Mouse (Mus musculus) midbrain, embryonic 13.5 days (tissue): ENCODE results near the gene Zfp365. TPM values are rescaled to one million over a fixed set of nuclear protein-coding genes. Genes with fewer than 3 reads are reported as not detected.

ENCODE experiments used
- ATAC-seq: fragments of 200-750 bp; cut with Nextera tagmentation; 2 replicates; pipeline ENCODE4 v1.8.0; 2017; ENCODE audit warnings: mild to moderate bottlenecking, moderate TSS enrichment, moderate library complexity
- H3K27ac ChIP-seq: fragments of 300-500 bp; sonication (generic); 2 replicates; pipeline ENCODE4 v1.5.1; 2015; ENCODE audit warnings: inconsistent platforms, mild to moderate bottlenecking, moderate library complexity
- H3K27me3 ChIP-seq: fragments of 300-500 bp; sonication (generic); 2 replicates; pipeline ENCODE4 v1.6.1; 2015; ENCODE audit warnings: mild to moderate bottlenecking, inconsistent platforms
- H3K36me3 ChIP-seq: fragments of 300-500 bp; sonication (generic); 2 replicates; pipeline ENCODE4 v1.6.1; 2015; ENCODE audit warnings: mild to moderate bottlenecking, inconsistent platforms
- H3K4me1 ChIP-seq: fragments of 300-500 bp; sonication (generic); replicated peaks from 2 replicates; pipeline ENCODE4 v1.6.1; 2015; ENCODE audit warnings: inconsistent platforms
- H3K4me2 ChIP-seq: fragments of 300-500 bp; sonication (generic); replicated peaks from 2 replicates; pipeline ENCODE4 v1.6.1; 2015; ENCODE audit warnings: moderate library complexity, mild to moderate bottlenecking, inconsistent platforms
- H3K4me3 ChIP-seq: fragments of 300-500 bp; sonication (generic); replicated peaks from 2 replicates; pipeline ENCODE4 v1.5.1; 2015; ENCODE audit warnings: mild to moderate bottlenecking, inconsistent platforms
- H3K9ac ChIP-seq: fragments of 300-500 bp; sonication (generic); replicated peaks from 2 replicates; pipeline ENCODE4 v1.6.1; 2015; ENCODE audit warnings: mild to moderate bottlenecking, inconsistent platforms
- H3K9me3 ChIP-seq: fragments of 300-500 bp; sonication (generic); 2 replicates; pipeline ENCODE4 v1.6.1; 2016; ENCODE audit warnings: mild to moderate bottlenecking, inconsistent platforms
- WGBS: fragments of 180-500 bp; shearing (Covaris S2); methylation state at CpG from one replicate; pipeline ENCODE4 v1.1.7; 2015; 5-methylcytosine and 5-hydroxymethylcytosine counted together
- polyA plus RNA-seq: library from polyadenylated mRNA; unstranded; fragments of >200 nt; fragmentation: Nextera tagmentation; extraction: Ambion mirVana; gene quantifications from 2 replicates; pipeline ENCODE4 v1.2.1, GENCODE M21; 2015

The Zfp365 gene
- polyA plus RNA-seq, 1 experiment from 2014 or later = 2.7 TPM

DNA sequence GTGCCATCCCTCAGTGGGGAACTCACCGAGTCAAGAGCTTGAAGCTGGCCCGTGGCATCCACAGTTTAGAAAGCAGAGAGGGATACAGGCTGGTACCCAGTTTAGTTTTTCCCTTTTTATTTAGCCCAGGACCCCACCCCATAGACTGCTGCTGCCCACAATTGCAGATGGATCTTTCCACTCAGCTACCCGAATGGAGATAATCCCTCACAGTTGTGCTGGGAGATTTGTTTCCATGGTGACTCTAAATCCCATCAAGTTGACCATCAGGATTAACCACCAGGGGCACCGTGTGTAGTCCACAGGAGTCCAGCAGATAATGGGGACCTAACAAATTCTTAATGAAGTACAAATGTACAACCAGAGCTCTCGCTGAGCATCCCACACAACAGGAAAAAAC, 11.3 kb downstream of the Zfp365 start:
- ATAC-seq = peak; percentile 77
- H3K27ac ChIP-seq = no peak overlapping the region
- WGBS = 4% methylated on average over 5 of the region's 5 CpGs
- no peak overlapping the region for H3K9ac ChIP-seq
- no peak overlapping the region for H3K4me3 ChIP-seq
- no peaks in the 10 kb centered on the region for H3K36me3 ChIP-seq
- no peak overlapping the region for H3K4me2 ChIP-seq
- peaks cover 6% of the 10 kb centered on the region; the same call in 1 of the 2 replicates for H3K4me1 ChIP-seq
- no peaks in the 10 kb centered on the region for H3K9me3 ChIP-seq
- peaks cover 83% of the 10 kb centered on the region for H3K27me3 ChIP-seq

DNA sequence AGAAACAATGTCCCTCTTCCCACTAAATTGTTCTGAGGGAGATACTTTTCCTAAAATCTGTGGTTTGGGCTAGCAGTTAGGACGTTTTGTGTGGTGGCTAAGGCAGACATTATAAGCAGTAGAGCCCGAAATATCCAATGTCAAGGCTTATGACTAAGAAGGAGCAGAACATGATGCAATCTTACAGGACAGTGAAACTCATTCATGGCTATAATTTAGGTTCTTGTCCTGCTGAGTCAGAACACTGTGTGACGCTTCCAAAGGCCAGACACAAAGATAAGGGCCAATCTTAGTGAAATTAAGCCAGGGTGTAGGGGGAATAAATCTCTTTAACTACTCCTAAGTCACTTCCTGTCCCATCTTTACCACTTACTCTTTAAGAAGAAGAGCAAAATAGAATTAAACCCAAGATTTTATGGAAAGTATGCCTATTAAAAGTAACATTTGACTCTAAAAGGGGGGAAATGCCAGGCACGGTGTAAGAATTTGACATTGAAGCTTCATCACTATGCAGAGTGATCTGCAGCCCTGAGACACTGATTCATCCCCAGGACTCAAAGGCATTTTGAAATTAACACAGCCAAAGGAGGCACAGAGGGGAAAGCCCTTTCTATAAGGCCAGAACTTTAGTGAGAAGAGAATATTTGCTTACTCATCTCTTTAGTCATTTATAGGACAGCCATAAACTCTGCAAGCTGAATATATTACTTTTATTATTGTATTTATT, 13.3 kb downstream of the Zfp365 start:
- Histone ChIP-seq H3K9me3 (no peaks in the 10 kb centered on the region), H3K4me3 (no peak overlapping the region), H3K4me1 (peaks cover 6% of the 10 kb centered on the region; the same call in 1 of the 2 replicates), H3K27me3 (peaks cover 82% of the 10 kb centered on the region), H3K9ac (no peak overlapping the region), H3K36me3 (no peaks in the 10 kb centered on the region), H3K27ac (no peak overlapping the region), H3K4me2 (no peak overlapping the region)
- ATAC-seq = no peak
- WGBS = 70% methylated on average over 4 of the region's 4 CpGs

DNA sequence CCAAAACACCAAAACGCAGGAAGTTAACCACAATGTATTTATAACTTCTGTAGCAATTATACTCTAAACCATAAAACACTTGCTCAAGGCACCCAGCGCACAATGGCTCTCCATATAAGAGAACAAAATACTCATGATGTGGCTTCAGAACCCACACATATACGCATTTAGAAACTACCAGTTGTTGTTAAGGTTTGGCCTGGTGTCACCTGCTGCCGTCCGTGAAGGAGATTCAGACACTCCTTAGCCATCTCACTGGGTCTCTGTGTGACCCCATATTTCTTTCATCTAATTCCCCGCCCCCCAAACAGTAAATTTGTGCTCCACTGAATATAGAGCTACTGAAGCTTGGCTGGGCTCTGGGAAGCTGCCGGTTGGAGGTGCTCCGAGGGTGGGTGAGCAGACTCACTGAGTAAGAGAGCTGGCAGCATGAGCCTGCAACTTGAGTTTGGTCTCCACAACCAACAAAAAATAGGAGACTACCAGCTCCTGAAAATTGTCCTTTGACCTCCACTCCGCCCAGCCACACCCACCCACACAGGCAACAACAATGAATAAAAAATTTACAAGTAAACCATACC, 14.0 kb downstream of the Zfp365 start:
- WGBS = 89% methylated on average over 9 of the region's 9 CpGs
- no peak overlapping the region for H3K9ac ChIP-seq
- H3K27me3 ChIP-seq = peaks cover 81% of the 10 kb centered on the region
- H3K36me3 ChIP-seq = no peaks in the 10 kb centered on the region
- H3K27ac ChIP-seq = no peak overlapping the region
- H3K4me2 ChIP-seq = no peak overlapping the region
- H3K9me3 ChIP-seq = no peaks in the 10 kb centered on the region
- H3K4me3 ChIP-seq = no peak overlapping the region
- no peak for ATAC-seq
- H3K4me1 ChIP-seq = peaks cover 12% of the 10 kb centered on the region; the same call in 1 of the 2 replicates

DNA sequence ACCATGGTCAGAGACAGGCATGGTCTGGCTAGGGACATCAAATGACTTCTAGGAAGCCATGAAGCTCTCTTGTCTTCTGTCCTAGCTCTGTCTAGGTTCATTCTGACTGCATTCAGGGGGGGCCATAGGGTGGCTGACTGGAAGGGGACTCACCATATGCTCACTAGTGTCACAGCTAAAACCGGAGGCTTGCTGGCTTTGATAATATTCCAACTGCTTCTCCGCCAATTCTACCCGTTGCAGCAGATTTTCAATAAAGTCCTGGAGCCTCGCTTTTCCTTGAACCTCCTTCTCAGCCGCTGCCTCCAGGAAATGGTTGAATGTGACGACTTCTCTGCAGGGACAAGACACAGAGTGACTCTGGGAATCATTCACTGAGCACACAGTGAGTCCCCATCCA, 15.2 kb downstream of the Zfp365 start:
- Histone ChIP-seq H3K9ac (no peak overlapping the region), H3K4me3 (no peak overlapping the region), H3K27me3 (peaks cover 79% of the 10 kb centered on the region), H3K27ac (no peak overlapping the region), H3K4me1 (peaks cover 13% of the 10 kb centered on the region; the same call in 1 of the 2 replicates), H3K36me3 (no peaks in the 10 kb centered on the region), H3K4me2 (no peak overlapping the region), H3K9me3 (no peaks in the 10 kb centered on the region)
- ATAC-seq = no peak
- WGBS = 86% methylated on average over 6 of the region's 6 CpGs

DNA sequence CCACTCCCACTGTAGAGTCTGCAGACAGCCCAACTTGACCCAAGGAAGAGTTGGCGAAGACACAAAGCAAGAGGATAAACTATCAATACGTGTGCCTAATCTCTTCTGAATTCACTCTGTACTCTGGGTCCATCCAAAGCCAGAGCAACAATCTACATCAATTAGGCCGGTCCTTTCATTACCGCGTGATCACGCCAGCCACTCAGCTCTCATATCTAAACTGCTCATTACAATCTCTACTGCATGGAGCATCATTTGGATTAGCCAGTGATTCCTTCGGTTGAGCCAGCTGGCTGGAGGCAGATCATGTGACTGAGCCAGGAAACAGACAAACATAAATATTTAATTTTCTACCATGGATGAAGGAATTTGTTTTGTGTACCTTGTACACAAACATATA, 17.8 kb downstream of the Zfp365 start:
- 75% methylated on average over 7 of the region's 7 CpGs for WGBS
- Histone ChIP-seq H3K4me3 (no peak overlapping the region), H3K4me1 (peaks cover 8% of the 10 kb centered on the region; the same call in 1 of the 2 replicates), H3K27me3 (peaks cover 71% of the 10 kb centered on the region), H3K4me2 (no peak overlapping the region), H3K27ac (no peak overlapping the region), H3K9ac (no peak overlapping the region), H3K9me3 (no peaks in the 10 kb centered on the region), H3K36me3 (no peaks in the 10 kb centered on the region)
- peak; percentile 40; the same call in 1 of the 2 replicates for ATAC-seq

DNA sequence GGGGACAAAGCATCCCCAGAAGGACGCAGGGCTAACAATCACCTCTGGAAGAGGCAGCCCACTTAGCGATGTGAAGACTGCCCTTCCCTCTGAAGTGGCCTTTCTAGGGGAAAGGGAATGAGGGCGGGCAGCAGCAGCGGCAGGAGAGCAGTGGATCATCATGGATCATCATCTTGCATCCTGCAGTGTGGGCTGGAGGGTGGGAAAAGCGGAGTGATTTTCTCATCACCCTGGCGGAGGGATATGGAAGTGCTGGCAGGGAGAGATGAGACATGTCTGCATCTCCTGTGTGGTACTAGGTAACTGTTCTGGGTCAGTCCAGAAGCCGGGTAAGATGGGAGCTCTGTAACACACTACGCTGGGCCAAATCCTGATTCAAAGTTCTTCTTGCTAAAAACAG, 18.4 kb downstream of the Zfp365 start:
- H3K4me2 ChIP-seq = no peak overlapping the region
- 65% methylated on average over 8 of the region's 8 CpGs for WGBS
- H3K4me1 ChIP-seq = peaks cover 8% of the 10 kb centered on the region; the same call in 1 of the 2 replicates
- no peaks in the 10 kb centered on the region for H3K9me3 ChIP-seq
- H3K27ac ChIP-seq = no peak overlapping the region
- H3K36me3 ChIP-seq = no peaks in the 10 kb centered on the region
- ATAC-seq = peak; percentile 20; the same call in 1 of the 2 replicates
- H3K9ac ChIP-seq = no peak overlapping the region
- peaks cover 66% of the 10 kb centered on the region for H3K27me3 ChIP-seq
- H3K4me3 ChIP-seq = no peak overlapping the region

DNA sequence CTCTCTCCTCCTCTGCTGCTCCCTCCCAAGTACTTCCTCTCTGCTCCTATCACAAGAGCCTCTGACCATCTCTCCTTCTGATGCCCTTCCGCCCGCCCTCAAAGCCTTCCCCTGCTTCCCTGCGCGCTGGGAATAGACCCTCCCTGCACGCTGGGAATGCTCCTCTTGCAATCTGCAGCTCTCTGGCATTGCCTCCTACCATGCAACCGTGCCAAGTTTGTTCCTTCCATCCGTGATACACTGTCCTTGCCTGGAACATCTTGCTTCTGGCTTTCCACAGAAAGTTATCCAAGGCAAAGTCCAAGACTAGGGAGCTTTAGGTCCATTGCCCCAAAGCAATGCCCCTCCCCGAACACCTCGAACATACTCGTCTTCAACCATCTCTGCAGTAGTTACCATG, 19.2 kb downstream of the Zfp365 start:
- ATAC-seq = no peak
- Histone ChIP-seq H3K27me3 (peaks cover 57% of the 10 kb centered on the region), H3K4me2 (no peak overlapping the region), H3K9me3 (no peaks in the 10 kb centered on the region), H3K27ac (no peak overlapping the region), H3K9ac (no peak overlapping the region), H3K4me3 (no peak overlapping the region), H3K4me1 (peaks cover 8% of the 10 kb centered on the region; the same call in 1 of the 2 replicates), H3K36me3 (no peaks in the 10 kb centered on the region)
- WGBS = 85% methylated on average over 10 of the region's 10 CpGs

DNA sequence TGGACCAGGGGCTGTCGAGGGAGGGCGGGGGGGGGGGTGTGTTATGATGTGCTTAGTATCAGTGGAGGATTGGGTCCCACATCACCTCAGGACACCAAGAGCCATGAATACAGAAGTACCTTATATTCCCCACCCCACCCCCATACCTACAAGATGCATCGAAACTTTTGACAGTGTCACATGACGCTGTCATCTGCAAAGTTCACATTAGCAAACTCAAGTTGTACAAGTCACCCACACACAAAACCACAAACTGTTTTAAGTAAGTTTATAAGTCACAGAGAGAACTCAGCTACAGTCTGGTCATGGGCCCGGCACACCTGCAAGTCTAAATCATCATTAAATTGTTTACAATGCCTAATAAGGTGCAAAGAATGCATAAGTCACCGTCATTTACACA, 21.3 kb downstream of the Zfp365 start:
- H3K27ac ChIP-seq = no peak overlapping the region
- ATAC-seq = no peak
- WGBS = 91% methylated on average over 6 of the region's 6 CpGs
- no peaks in the 10 kb centered on the region for H3K9me3 ChIP-seq
- no peaks in the 10 kb centered on the region for H3K36me3 ChIP-seq
- H3K4me3 ChIP-seq = no peak overlapping the region
- no peak overlapping the region for H3K4me2 ChIP-seq
- H3K9ac ChIP-seq = no peak overlapping the region
- peaks cover 36% of the 10 kb centered on the region for H3K27me3 ChIP-seq
- peaks cover 8% of the 10 kb centered on the region; the same call in 1 of the 2 replicates for H3K4me1 ChIP-seq

DNA sequence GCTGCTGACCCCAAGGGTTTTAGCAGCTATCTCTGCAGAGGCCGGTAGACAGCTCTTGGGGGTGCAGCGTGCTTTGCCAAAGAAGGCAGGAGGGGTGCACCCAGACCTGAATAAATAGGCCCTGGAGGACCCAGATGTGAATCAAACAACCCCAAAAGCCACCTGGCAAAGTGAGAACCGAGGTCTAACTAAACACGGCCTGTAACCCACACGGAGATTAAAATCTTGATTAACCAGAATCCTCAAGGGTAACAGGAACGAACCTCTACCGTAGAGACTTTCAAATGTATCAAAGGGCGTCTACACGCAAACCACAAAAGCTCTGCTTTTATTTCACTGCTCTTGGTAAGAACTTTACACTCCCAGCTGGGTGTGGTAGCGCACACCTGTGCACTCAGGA, 24.5 kb downstream of the Zfp365 start:
- ATAC-seq = no peak
- Histone ChIP-seq H3K27me3 (peaks cover 11% of the 10 kb centered on the region), H3K9ac (no peak overlapping the region), H3K9me3 (no peaks in the 10 kb centered on the region), H3K36me3 (no peaks in the 10 kb centered on the region), H3K27ac (no peak overlapping the region), H3K4me3 (no peak overlapping the region), H3K4me2 (no peak overlapping the region), H3K4me1 (no peaks in the 10 kb centered on the region)
- 94% methylated on average over 10 of the region's 10 CpGs for WGBS

DNA sequence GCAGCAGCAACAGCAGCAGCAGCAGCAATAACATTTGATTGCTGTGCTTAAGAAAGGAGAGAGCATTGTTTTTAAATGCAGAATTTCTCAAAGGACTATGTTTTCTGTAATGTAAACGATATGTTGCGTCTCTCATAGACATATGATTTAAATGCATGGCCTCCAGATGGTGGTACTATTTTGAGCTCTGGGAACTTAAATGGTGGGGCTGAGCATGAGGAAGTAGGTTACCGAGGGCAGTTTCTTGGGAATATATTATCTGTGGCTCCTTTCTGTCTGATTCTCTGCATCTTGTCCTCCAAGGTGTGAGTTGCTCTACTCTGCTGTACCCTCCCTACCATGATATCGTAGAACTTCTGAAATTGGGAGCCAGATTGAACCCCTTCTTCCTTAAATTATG, 31.8 kb downstream of the Zfp365 start:
- H3K4me1 ChIP-seq = no peaks in the 10 kb centered on the region

DNA sequence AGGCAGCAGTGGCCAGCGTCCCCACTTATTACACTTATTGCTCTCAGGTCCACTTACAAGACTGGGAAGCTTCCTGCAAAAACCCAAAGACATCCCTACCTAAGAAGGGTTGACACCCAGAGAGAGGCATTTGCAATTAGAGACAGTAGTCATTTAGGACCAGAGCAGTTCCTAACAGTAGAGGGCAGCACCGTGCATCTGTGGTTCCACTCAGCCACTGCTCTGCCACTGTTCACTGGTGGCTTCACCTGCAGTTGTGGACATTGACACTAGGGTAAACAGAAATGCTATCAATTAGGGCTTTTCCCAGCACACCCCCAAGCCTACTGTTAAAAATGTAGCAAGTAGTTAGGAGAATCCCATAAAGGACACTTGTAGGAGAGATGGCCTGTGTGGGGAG, 40.7 kb downstream of the Zfp365 start:
- H3K4me2 ChIP-seq = no peak overlapping the region
- H3K9ac ChIP-seq = no peak overlapping the region
- no peaks in the 10 kb centered on the region for H3K9me3 ChIP-seq
- no peaks in the 10 kb centered on the region for H3K36me3 ChIP-seq
- H3K4me3 ChIP-seq = no peak overlapping the region
- H3K27ac ChIP-seq = no peak overlapping the region
- H3K27me3 ChIP-seq = peaks cover 4% of the 10 kb centered on the region; the same call in 1 of the 2 replicates
- no peaks in the 10 kb centered on the region for H3K4me1 ChIP-seq
- 16% methylated on average over 2 of the region's 2 CpGs for whole genome bisulfite sequencing
- ATAC-seq = peak; percentile 77

More for the DNA sequence above, 31.8 kb downstream of the Zfp365 start:
- no peaks in the 10 kb centered on the region for H3K9me3 ChIP-seq
- H3K4me2 ChIP-seq = no peak overlapping the region
- no peaks in the 10 kb centered on the region for H3K36me3 ChIP-seq
- H3K9ac ChIP-seq = no peak overlapping the region
- no peak for ATAC-seq
- H3K4me3 ChIP-seq = no peak overlapping the region
- H3K27ac ChIP-seq = no peak overlapping the region
- H3K27me3 ChIP-seq = peaks cover 4% of the 10 kb centered on the region; the same call in 1 of the 2 replicates
- 95% methylated on average over 4 of the region's 4 CpGs for WGBS

DNA sequence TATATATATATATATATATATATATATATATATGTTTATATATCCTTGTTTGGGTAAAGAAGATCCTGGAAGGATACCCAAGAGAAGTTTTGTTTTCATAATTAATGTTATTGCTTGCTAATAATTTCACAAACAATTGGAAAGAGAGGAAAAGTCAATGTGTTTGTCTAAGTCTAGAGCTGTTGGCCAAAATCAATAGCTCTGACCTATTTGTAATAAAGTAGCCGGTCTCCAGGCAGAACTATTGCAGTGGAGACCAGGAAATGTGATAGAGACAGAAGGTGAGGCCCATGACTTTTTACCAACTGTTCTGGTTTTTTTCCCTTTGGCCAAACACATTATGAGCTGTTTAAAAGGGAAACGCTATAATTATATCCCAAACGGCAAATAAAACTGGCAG, 44.2 kb downstream of the Zfp365 start:
- no peak for ATAC-seq
- H3K36me3 ChIP-seq = no peaks in the 10 kb centered on the region

More for the DNA sequence above, 44.2 kb downstream of the Zfp365 start:
- H3K9ac ChIP-seq = no peak overlapping the region
- peaks cover 4% of the 10 kb centered on the region; the same call in 1 of the 2 replicates for H3K27me3 ChIP-seq
- H3K4me1 ChIP-seq = no peaks in the 10 kb centered on the region
- H3K27ac ChIP-seq = no peak overlapping the region
- H3K9me3 ChIP-seq = no peaks in the 10 kb centered on the region
- no peak overlapping the region for H3K4me2 ChIP-seq
- 88% methylated on average over 3 of the region's 3 CpGs for WGBS
- H3K4me3 ChIP-seq = no peak overlapping the region
